Mouse (Mus musculus) hindbrain, postnatal 0 days (tissue): ENCODE measurements around the gene Mbd6. TPM values are rescaled to one million over a fixed set of nuclear protein-coding genes. Genes with fewer than 3 reads are reported as not detected.
"Not testable (repeated sequence)": the region's sequence is repeated elsewhere in the genome, so short reads cannot be mapped to it uniquely, and the experiment has no call there.

Experiments
- ATAC-seq: fragments of 200-750 bp; cut with Nextera tagmentation; 2 replicates; pipeline ENCODE4 v1.8.0; 2017; ENCODE audit warnings: mild to moderate bottlenecking, moderate TSS enrichment, moderate library complexity
- DNase-seq: peaks from one replicate; pipeline ENCODE4 v3.0.0-alpha.2; 2015; ENCODE audit warnings: low spot score
- H3K27ac ChIP-seq: fragments of 300-500 bp; sonication (generic); 2 replicates; pipeline ENCODE4 v1.5.1; 2014; ENCODE audit warnings: mild to moderate bottlenecking
- H3K27me3 ChIP-seq: fragments of 300-500 bp; sonication (generic); 2 replicates; pipeline ENCODE4 v1.6.1; 2014; ENCODE audit warnings: low read length, mixed read lengths; ENCODE audit not compliant: insufficient read depth
- H3K36me3 ChIP-seq: fragments of 300-500 bp; sonication (generic); 2 replicates; pipeline ENCODE4 v1.6.1; 2014; ENCODE audit warnings: low read length, mixed read lengths; ENCODE audit not compliant: insufficient read depth
- H3K4me1 ChIP-seq: fragments of 300-500 bp; sonication (generic); 2 replicates; pipeline ENCODE4 v1.6.1; 2014; ENCODE audit warnings: antibody characterized with exemption, low read length, mixed read lengths; ENCODE audit not compliant: insufficient read depth
- H3K4me2 ChIP-seq: fragments of 300-500 bp; sonication (generic); 2 replicates; pipeline ENCODE4 v1.6.1; 2014; ENCODE audit warnings: low read depth, mild to moderate bottlenecking, low read length, moderate library complexity, mixed read lengths
- H3K4me3 ChIP-seq: fragments of 300-500 bp; sonication (generic); 2 replicates; pipeline ENCODE4 v1.5.1; 2014; ENCODE audit warnings: low read length
- H3K9ac ChIP-seq: fragments of 300-500 bp; sonication (generic); replicated peaks from 2 replicates; pipeline ENCODE4 v1.6.1; 2014; ENCODE audit warnings: mild to moderate bottlenecking, low read length, moderate library complexity, mixed read lengths
- H3K9me3 ChIP-seq: fragments of 300-500 bp; sonication (generic); 2 replicates; pipeline ENCODE4 v1.6.1; 2016; ENCODE audit warnings: low read length, mixed read lengths
- CTCF ChIP-seq: IDR thresholded peaks from 2 replicates; pipeline ENCODE4 v1.5.1; 2016; ENCODE audit warnings: antibody characterized with exemption, control low read depth, low read depth
- WGBS: fragments of 180-500 bp; shearing (Covaris S2); extraction: QIAGEN DNeasy Blood & Tissue Kit; methylation state at CpG from one replicate; pipeline ENCODE4 v1.1.7; 2014; 5-methylcytosine and 5-hydroxymethylcytosine counted together
- polyA plus RNA-seq: library from polyadenylated mRNA; unstranded; fragments of >200 nt; fragmentation: Nextera tagmentation; extraction: Ambion mirVana; gene quantifications from 2 replicates; pipeline ENCODE4 v1.2.1, GENCODE M21; 2015
- total RNA-seq: library from RNA; depleted of rRNA; stranded (reverse); fragments of >200 nt; gene quantifications from 2 replicates; pipeline ENCODE4 v1.2.3, GENCODE M21; 2014

The Mbd6 gene
- total and polyA plus RNA-seq, 2 experiments from 2014 or later: 8.1 to 11.5 TPM

GRCm38 (mm10) chr10:127312858-127313257 is 24.0 kb upstream of the Mbd6 start:
- 83% methylated on average over 4 of the region's 4 CpGs for WGBS

DNA sequence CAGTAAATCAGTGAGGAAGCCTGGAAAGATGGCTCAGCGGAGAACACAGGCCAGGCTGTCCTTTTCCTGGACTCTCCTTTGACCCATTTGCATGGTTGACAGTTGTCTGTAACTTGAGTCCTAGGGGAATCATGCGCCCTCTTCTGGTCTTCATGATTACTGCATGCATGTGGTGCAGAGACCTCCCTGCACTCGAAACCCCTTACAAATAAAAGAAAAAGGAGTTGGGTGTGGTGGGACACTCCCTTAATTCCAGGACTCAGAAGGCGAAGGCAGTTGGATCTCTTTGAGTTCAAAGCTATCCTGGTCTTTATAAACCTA is 23.5 kb upstream of the Mbd6 start:
- Histone ChIP-seq H3K27ac (peak overlapping the region; percentile 80), H3K4me3 (peak overlapping the region; percentile 71), H3K4me1 (peaks cover 5% of the 10 kb centered on the region; the same call in 1 of the 2 replicates), H3K9ac (peak overlapping the region; percentile 73; the same call in 1 of the 2 replicates), H3K27me3 (no peaks in the 10 kb centered on the region), H3K9me3 (no peaks in the 10 kb centered on the region), H3K36me3 (peaks cover 14% of the 10 kb centered on the region), H3K4me2 (peak overlapping the region; percentile 79)
- ATAC-seq (peak; percentile 49), DNase-seq (peak; percentile 90)
- peak; percentile 89 for TF ChIP-seq CTCF
- WGBS: 3% methylated on average over 4 of the region's 4 CpGs

More at GRCm38 (mm10) chr10:127312858-127313257, 24.0 kb upstream of the Mbd6 start:
- no peak for ATAC-seq
- H3K27ac ChIP-seq: no peak overlapping the region
- H3K9me3 ChIP-seq: no peaks in the 10 kb centered on the region
- no peak overlapping the region for H3K4me3 ChIP-seq
- H3K27me3 ChIP-seq: no peaks in the 10 kb centered on the region
- H3K4me1 ChIP-seq: peaks cover 5% of the 10 kb centered on the region; the same call in 1 of the 2 replicates
- no peak for TF ChIP-seq CTCF
- no peak for DNase-seq
- no peak overlapping the region for H3K9ac ChIP-seq
- no peak overlapping the region for H3K4me2 ChIP-seq
- peaks cover 9% of the 10 kb centered on the region for H3K36me3 ChIP-seq

- Histone ChIP-seq H3K27me3 (no peaks in the 10 kb centered on the region), H3K4me1 (peaks cover 5% of the 10 kb centered on the region; the same call in 1 of the 2 replicates), H3K36me3 (peaks cover 18% of the 10 kb centered on the region), H3K9me3 (no peaks in the 10 kb centered on the region), H3K4me3 (peak within 1 kb of the TSS; percentile 71), H3K9ac (peak within 1 kb of the TSS; percentile 73), H3K4me2 (peak within 1 kb of the TSS; percentile 79), H3K27ac (peak within 1 kb of the TSS; percentile 80)
- DNase-seq (peak; percentile 97), ATAC-seq (peak; percentile 97)
- WGBS: under 1% methylated on average over 64 of the region's 65 CpGs
- TF ChIP-seq CTCF: no peak
Observed at GRCm38 (mm10) chr10:127311476-127312355, 22.9 kb upstream of the Mbd6 start, which contains the start of gene Mars. Gene Mars, minus strand, starts transcription at chr10:127311786.

DNA sequence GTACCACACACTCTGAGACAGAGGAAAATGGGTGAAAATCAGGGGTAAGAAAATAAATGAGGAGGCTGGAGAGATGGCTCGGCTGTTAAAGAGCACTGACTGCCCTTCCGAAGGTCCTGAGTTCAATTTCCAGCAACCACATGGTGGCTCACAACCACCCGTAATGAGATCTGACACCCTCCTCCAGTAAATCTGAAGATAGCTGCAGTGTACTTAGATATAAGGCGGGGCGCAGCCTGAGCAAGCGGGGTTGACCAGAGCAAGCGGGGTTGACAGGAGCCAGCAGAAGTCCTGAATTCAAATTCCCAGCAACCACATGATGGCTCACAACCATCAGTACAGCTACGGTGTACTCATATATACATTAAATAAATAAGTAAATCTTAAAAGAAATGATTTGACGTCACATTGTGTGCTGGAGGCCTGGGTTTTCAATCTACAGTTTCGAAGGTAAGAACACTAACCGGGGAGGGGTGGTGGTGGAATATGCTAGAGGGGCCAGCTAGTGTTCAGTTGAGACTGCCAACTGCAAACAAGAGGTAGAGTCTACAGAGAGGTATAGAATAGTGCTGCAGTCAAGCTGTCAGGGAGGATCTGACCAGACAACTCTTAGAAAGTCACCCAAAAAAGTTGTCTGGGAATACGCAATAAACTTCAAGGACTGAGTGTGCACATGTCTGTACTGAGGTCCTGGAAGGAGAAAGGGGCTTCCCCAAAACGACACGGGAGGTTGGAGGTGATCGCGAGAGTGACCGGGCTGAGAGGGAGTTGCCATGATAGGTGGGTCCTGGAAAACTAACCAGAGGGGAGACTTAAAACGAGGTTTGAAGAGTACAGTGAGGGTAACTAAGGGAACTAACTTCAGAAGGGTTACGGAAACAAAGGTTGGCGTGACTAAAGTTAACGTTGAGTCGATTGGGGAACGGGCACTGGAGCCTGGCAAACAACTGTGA is 22.0 kb upstream of the Mbd6 start:
- peaks cover 5% of the 10 kb centered on the region; the same call in 1 of the 2 replicates for H3K4me1 ChIP-seq
- ATAC-seq (peak; percentile 72), DNase-seq (peak; percentile 52)
- H3K27ac ChIP-seq: peak overlapping the region; percentile 80
- H3K4me2 ChIP-seq: peak overlapping the region; percentile 79
- 40% methylated on average over 23 of the region's 23 CpGs for WGBS
- H3K4me3 ChIP-seq: peak overlapping the region; percentile 71
- no peaks in the 10 kb centered on the region for H3K9me3 ChIP-seq
- peaks cover 24% of the 10 kb centered on the region for H3K36me3 ChIP-seq
- TF ChIP-seq CTCF: no peak
- H3K9ac ChIP-seq: peak overlapping the region; percentile 73
- no peaks in the 10 kb centered on the region for H3K27me3 ChIP-seq

DNA sequence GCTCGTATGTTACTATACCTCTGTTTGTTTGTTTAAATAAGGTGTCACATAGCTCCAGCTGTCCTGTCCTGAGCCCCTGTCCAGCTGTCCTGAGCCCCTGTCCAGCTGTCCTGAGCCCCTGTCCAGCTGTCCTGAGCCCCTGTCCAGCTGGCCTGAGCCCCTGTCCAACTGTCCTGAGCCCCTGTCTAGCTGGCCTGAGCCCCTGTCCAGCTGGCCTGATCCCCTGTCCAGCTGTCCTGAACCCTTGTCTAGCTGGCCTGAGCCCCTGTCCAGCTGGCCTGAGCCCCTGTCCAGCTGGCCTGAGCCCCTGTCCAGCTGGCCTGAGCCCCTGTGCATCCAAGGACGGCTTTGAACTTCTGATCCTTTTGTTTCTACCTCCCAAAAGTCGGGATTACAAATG is 20.3 kb upstream of the Mbd6 start:
- peaks cover 39% of the 10 kb centered on the region for H3K36me3 ChIP-seq
- not testable (repeated sequence) for H3K9me3 ChIP-seq, ATAC-seq, DNase-seq, H3K4me3 ChIP-seq, H3K4me1 ChIP-seq, H3K9ac ChIP-seq, H3K27me3 ChIP-seq, H3K27ac ChIP-seq, H3K4me2 ChIP-seq
- 91% methylated on average over 3 of the region's 3 CpGs for WGBS

DNA sequence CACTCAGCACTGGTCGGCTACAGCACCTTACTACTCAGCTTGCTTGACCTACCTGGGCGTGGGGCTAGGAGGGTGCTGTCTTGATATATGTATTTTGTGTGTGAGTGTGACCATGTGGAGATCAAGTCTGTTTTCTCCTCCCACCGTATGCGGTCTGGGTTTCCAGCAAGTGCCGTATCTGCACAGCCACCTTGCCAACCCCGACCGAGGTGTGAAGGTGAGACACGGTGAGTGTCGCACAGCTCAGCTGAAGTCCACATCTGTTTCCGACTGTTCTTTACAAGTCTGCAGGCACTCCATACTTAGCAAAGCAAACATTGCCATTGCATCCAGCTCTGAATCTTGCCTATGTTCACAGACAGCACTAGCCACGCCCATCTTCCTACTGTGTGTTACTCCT is 14.3 kb upstream of the Mbd6 start:
- Histone ChIP-seq H3K36me3 (peaks cover 87% of the 10 kb centered on the region), H3K9me3 (no peaks in the 10 kb centered on the region), H3K4me2 (no peak overlapping the region), H3K27me3 (no peaks in the 10 kb centered on the region), H3K4me3 (no peak overlapping the region), H3K4me1 (no peaks in the 10 kb centered on the region), H3K27ac (no peak overlapping the region), H3K9ac (no peak overlapping the region)
- no peak for DNase-seq
- TF ChIP-seq CTCF: no peak
- 94% methylated on average over 11 of the region's 11 CpGs for WGBS
- ATAC-seq: no peak
